Mouse (Mus musculus): Measurements from ENCODE around the gene Immp2l.
A peak's percentile ranks its signal among the peaks of the same experiment; 100 is the strongest.
"Not testable (repeated sequence)": the region's sequence is repeated elsewhere in the genome, so short reads cannot be mapped to it uniquely, and the experiment has no call there.

The Immp2l gene

DNA sequence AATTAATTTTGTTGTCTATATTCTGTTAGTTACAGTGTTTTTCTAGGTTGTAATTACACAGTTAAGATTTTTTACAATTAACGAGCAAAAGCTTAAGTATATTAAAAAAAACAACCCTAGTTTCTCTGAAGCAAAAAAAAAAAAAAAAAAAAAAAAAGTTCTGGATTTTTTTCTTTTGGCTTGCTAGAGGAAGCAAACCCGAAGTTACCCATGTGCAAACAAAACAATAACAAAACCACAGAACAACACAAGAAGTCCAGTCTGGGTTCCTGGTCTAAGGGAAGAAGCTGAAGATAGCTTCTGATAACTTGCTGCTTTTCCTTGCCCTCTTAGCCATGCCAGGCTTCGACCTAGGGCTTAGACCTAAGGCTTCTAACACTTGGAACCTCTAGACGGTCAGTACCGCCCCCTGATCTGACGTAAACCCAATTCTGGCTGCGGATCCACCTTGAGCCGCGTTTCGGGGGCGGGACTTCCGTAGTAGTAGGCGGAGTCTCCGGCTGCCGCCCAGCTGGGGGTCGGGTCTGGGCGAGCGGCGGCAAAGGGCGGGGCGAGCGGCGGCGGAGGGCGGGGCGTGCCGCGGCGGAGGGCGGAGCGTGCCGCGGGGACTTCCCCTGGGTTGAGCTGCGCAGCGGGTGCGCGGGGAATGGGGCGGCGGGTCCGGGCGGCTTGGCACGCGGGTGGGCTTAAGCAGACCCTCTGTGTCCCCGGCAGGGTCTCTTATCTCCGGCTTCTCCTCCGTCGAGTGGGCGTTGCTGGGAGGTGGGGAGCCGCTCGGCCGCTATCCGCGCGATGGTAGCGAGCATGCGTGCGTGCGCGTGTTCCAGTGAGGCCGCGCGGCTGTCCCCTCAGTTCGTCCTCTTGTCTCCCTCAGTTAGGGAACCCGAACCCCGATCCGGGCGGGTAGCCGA lies at the start of gene Immp2l:
Immp2l (plus strand) TSS at position 580 of the 911 bp plus-strand sequence.
- peak; percentile 98 for DNase-seq (ENCODE audit: low spot score)

GRCm38 (mm10) chr12:40978719-40979500 lies 45.0 kb upstream of the Immp2l start:
- DNase-seq (ENCODE audit: low spot score), result no peak

- DNase-seq (ENCODE audit: low spot score), result no peak
These were observed 44.2 kb upstream of the Immp2l start for GRCm38 (mm10) chr12:40979716-40980115.

GRCm38 (mm10) chr12:40980160-40980559 lies 43.7 kb upstream of the Immp2l start:
- no peak for DNase-seq (ENCODE audit: low spot score)

- no peak for DNase-seq (ENCODE audit: low spot score)
These were observed 40.9 kb upstream of the Immp2l start for GRCm38 (mm10) chr12:40983021-40983420.

DNA sequence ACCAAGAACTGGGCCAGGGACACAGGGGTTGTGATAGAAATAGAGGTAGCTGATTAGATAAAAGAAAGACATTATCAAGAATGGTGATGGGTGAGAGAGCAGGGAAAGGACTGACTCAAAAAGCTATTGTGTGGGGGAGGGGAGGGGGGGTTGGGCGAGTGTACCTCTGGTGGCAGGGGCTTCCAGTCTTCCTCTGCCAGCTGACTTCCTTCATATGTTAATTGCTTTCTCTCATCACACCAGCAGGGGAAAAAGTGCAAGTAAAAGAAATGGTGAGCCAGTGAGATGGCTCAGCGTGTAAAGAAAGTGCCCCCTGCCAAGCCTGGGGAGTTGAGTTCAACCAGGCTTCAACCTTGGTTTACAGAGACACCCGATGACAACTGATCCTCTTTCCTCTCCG lies 39.2 kb upstream of the Immp2l start:
- no peak for DNase-seq (ENCODE audit: low spot score)

DNA sequence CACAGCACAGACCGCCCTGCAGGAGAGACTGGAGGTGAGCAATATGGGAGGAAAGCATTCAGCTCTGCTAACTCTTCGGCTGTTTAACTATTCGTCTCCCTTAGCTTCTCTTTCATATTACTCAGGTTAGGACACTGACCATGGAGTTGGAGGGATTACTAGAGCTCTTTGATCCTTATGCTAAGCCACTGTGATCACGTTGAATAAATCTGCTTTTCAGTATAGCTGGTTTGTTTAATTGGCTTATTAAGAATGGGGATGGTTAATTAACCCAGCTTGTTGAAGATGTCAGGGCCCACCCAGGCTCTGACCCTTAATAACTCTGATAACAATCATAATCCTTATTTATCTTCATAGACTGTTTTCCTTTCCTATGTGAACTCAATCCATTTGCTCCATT lies 38.1 kb upstream of the Immp2l start:
- no peak for DNase-seq (ENCODE audit: low spot score)

GRCm38 (mm10) chr12:40988311-40989065 lies 35.4 kb upstream of the Immp2l start:
- no peak for DNase-seq (ENCODE audit: low spot score)

DNA sequence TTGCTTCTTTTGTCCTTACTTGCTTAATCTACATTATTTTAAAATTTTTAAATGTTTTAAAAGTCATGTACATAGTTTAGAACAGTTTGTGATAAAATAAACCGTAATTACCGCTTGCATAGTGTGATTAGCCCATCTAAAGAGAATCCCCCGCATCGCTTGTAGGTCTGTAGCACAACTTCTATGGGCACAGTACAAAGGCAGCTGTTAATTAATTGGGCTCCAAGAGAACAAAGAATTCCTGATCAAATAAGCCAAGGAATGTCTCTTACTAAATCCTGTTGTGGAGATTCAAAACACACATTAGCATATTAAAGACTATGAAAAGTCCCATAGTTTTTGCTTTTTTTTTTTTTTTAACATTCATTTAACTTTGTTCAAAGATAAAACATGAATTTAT lies 32.2 kb upstream of the Immp2l start:
- DNase-seq (ENCODE audit: low spot score), result no peak

DNA sequence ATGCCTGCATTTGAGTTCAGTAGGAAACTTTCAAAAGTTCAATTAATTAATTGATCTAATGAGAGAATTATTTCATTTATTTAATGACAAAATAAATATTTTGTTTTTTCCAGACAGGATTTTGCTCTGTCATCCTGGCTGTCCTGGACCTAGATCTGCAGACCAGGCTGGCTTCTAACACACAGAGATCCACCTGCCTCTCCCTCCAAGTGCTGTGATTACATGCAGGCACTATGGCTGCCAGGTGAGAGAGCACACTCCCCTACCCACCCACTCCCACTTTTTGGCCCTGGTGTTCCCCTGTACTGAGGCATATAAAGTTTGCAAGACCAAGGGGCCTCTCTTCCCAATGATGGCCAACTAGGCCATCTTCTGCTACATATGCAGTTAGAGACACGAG lies 31.7 kb upstream of the Immp2l start:
- not testable (repeated sequence) for DNase-seq (ENCODE audit: low spot score)

- DNase-seq (ENCODE audit: low spot score), result no peak
These were observed 29.0 kb upstream of the Immp2l start for GRCm38 (mm10) chr12:40994846-40995245.

- DNase-seq (ENCODE audit: low spot score), result no peak
These were observed 28.1 kb upstream of the Immp2l start for GRCm38 (mm10) chr12:40995618-40996370.

- no peak for DNase-seq (ENCODE audit: low spot score)
These were observed 1.4 kb upstream of the Immp2l start for GRCm38 (mm10) chr12:41022516-41022915.

GRCm38 (mm10) chr12:41024512-41024911 lies 622 bp downstream of the Immp2l start:
- no peak for DNase-seq (ENCODE audit: low spot score)

DNA sequence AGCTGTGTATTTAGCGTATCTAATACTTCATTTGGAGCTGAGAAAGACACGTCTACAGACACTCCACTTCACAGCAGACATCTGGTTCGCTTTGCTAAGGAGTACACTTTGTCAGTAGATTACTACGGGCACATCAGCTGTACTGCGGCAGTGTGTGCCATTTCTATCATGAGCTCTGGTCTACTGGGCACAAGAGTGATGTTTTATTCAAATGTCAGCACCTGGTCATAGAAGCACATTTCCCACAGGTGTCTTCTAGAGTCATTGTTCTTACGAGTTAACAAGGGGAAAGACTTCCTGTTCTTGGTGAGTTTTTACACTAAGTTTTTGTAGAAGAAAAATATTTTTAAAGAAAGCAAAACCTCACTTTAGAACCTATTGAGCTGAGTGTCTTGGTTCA lies 3.6 kb downstream of the Immp2l start:
- DNase-seq (ENCODE audit: low spot score), result no peak

DNA sequence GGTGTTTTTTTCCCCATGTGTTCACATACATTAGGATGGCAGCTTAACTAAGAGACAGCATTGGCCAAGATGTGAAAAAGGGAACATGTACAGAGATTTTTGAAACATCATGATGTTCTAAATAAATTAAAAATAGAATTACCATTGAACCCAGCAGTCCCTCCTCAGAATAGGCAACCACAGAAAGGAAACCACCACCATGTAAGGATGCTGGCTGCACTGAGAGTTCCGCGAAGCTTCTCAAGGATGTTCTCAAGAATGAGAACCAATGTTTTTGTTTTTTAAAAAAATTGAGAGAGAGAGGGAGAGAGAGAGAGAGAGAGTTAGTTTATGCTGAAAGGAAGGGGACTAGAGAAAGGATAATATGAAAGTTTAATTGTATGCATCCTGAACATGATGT lies 7.2 kb downstream of the Immp2l start:
- no peak for DNase-seq (ENCODE audit: low spot score)

DNA sequence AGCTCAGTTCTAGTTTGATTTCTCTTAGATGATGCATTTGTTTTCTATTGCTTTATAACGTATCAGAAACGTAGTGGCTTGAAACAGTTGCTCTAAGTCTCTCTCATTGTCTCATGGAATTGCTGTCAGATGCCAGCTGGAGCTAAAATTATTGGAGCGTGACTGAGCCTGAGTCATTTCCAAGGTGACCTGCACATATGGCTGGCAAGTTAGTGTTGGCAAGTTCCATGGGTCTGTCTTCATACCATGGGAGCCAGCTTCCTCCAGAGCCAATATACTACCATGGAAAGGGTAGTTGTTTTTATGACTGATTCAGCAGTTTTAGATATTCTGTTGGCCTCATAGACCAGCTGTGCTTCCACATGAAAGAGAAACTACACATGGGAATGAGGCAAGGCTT lies 9.3 kb downstream of the Immp2l start:
- DNase-seq (ENCODE audit: low spot score), result no peak

DNA sequence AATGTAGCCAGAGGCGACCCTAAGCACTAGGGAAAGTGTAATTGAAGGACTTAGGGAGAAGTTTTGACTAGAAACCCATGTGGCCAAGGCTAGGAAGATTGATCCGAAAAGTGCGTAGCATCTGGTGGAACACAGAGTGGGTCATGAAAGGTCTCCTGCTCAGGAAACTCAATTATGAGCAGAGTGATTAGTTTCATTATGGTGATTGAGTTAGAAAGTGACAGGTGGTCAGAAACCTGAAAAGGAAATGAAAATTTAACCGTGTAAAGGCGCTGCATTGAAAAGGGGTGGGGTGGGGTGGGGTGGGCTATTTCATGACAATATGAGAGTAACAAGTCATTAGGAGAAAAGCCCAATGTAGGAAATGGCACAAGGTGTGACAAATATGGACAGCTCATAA lies 15.9 kb downstream of the Immp2l start:
- DNase-seq (ENCODE audit: low spot score), result no peak

DNA sequence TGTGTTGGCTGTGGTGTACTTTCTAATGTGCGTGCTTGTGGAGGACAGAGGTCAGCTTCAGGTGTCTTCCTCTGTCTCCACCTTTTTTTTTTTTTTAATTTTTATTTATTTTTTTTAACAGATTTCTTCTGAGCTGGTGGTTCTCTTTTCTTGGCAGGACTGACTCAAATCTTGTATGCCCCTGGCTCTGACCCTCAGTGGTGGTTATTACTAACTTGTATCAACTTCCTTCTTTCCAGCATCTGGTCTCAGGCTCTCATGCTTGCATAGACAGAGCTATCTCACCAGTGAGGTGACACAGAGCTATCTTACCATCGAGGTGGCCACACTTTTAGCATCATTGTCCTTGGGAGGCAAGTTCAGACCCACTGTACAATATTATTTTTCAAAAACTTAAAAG lies 17.8 kb downstream of the Immp2l start:
- no peak for DNase-seq (ENCODE audit: low spot score)

- DNase-seq (ENCODE audit: low spot score), result no peak
These were observed 20.7 kb downstream of the Immp2l start for GRCm38 (mm10) chr12:41044493-41045132.

GRCm38 (mm10) chr12:41047085-41047766 lies 23.3 kb downstream of the Immp2l start:
- DNase-seq (ENCODE audit: low spot score), result no peak

Measured in spleen, adult 12 weeks (tissue).